Comparison of ENCODE assay signal across 9 mouse cellular contexts in the genomic region with DNA sequence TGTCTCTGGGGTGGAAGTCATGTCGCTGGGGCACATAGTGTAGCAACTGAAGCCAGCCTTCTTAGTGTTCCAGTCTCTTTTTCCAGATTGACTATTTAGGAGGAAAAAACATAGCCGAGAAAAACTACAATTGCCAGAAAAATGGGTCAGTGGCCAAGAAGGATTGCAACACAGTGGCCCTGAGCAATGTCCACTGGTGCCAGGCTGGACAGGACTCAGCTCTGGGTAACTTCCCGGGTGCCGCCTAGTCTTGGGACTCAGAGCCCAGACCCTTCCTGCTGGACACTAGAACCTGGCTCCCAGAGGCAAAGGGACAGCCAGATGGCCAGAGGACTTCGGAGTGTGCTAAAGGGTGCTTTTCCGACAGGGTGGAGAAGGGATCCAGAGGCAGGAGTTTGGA. TPM values are rescaled to one million over a fixed set of nuclear protein-coding genes. Genes with fewer than 3 reads are reported as not detected.
DNase-seq lines count a peak whose midpoint lies in the region.
"Had no signal": no experiment of that assay in that cellular context is flagged by ENCODE, and none has a peak within 500 bp of the region (broad histone marks: within the 10 kb centered on the region; RNA-seq: fewer than 3 reads in every experiment).

No protein-coding gene starts in this region.

- DNase-seq in kidney, adult 11 months = peak; percentile 77
- no peak for DNase-seq in kidney, postnatal 4 days
- DNase-seq in ovary, adult 18-20 months (ENCODE audit: low spot score) = peak; percentile 21
- DNase-seq in ovary, postnatal 14 days (ENCODE audit: low spot score) = no peak
- DNase-seq in adrenal gland, postnatal 25 days = peak; percentile 53
- DNase-seq in Muller cell, postnatal 12 days (ENCODE audit: inconsistent ontology term) = no peak
- DNase-seq in retina, postnatal 1 day = no peak
- DNase-seq: cerebellum, adult 9-11 months; spleen, adult 18-20 months had no signal

RNA-seq across cellular contexts. Expression of a gene that starts 34.3 kb away (rescaled TPM):
- total RNA-seq in adrenal gland, postnatal 25 days (2021) = 2.3 and 2.6 TPM in 2 replicates

Comparison
In these comparisons a context has a peak if more than half of its experiments do, and no peak if none do; other contexts are left out.
1. DNase-seq: peak in kidney, adult 11 months (single experiment), ovary, adult 18-20 months (single experiment) and adrenal gland, postnatal 25 days (single experiment); none in kidney, postnatal 4 days (0 of 2), ovary, postnatal 14 days (single experiment), Muller cell, postnatal 12 days (single experiment) and retina, postnatal 1 day (single experiment).